Mouse (Mus musculus): ENCODE data around the gene Oard1.

GRCm38 (mm10) chr17:48417521-48417920, 7.7 kb downstream of the Oard1 start:
- TF ChIP-seq CTCF (IDR thresholded peaks at IDR 0.05; ENCODE audit: low read depth, low read length), result no peak
- no peak for TF ChIP-seq POLR2A (IDR thresholded peaks at IDR 0.05; ENCODE audit: insufficient read depth, low read length)
- TF ChIP-seq EP300 (IDR thresholded peaks at IDR 0.05; ENCODE audit: insufficient read depth, low read depth, low read length), result no peak
